Mouse (Mus musculus) CH12.LX (cell line): ENCODE data around the gene Abracl. TPM values are rescaled to one million over a fixed set of nuclear protein-coding genes. Genes with fewer than 3 reads are reported as not detected.

Experiments used
- DNase-seq: peaks from one replicate; pipeline ENCODE4 v3.0.0-alpha.2; 2013; ENCODE audit errors: extremely low read depth
- H3K27ac ChIP-seq: 2 replicates; pipeline ENCODE4 v1.5.1; 2012; ENCODE audit warnings: low read depth, mild to moderate bottlenecking, control low read depth, moderate library complexity; ENCODE audit not compliant: insufficient read depth
- H3K27me3 ChIP-seq: replicated peaks from 2 replicates; pipeline ENCODE3; 2012; ENCODE audit warnings: inconsistent platforms
- H3K36me3 ChIP-seq, 2 experiments: replicated peaks in 1 of 2; 2 replicates each; pipeline versions ENCODE3 to v1.6.1; 2012; ENCODE audit warnings: inconsistent platforms in 1 of 2, low read length in 1 of 2, mild to moderate bottlenecking in 1 of 2, mixed read lengths in 1 of 2, moderate library complexity in 1 of 2; ENCODE audit not compliant: control insufficient read depth in 1 of 2, insufficient read depth in 1 of 2
- H3K4me1 ChIP-seq, 2 experiments: 2 replicates each; pipeline ENCODE4 v1.6.1; 2012; ENCODE audit warnings: inconsistent platforms in 1 of 2, moderate library complexity in 1 of 2; ENCODE audit not compliant: insufficient read depth in 2 of 2, control insufficient read depth in 1 of 2
- H3K4me2 ChIP-seq: 2 replicates; pipeline ENCODE4 v1.6.1; 2012; ENCODE audit warnings: low read depth, mild to moderate bottlenecking, control low read depth; ENCODE audit not compliant: poor library complexity, insufficient read depth, severe bottlenecking
- H3K4me3 ChIP-seq, 3 experiments: fragments of 150-350 bp in 1 of 3; sonication (generic) in 1 of 3; replicated peaks in 1 of 3; 2 replicates each; pipeline versions ENCODE3 to v1.5.1; 2011 to 2012; ENCODE audit warnings: low read depth in 2 of 3, low read length in 2 of 3, mild to moderate bottlenecking in 2 of 3, moderate library complexity in 2 of 3, control low read depth in 1 of 3, improper control_type of control experiment in 1 of 3, inconsistent platforms in 1 of 3, mixed read lengths in 1 of 3; ENCODE audit not compliant: poor library complexity in 1 of 3
- H3K79me2 ChIP-seq: replicated peaks from 2 replicates; pipeline ENCODE4 v1.6.1; 2012; ENCODE audit warnings: mild to moderate bottlenecking, moderate library complexity; ENCODE audit not compliant: control insufficient read depth, poor library complexity, insufficient read depth, severe bottlenecking; ENCODE audit errors: extremely low read depth
- H3K9ac ChIP-seq: 2 replicates; pipeline ENCODE4 v1.6.1; 2012; ENCODE audit warnings: low read depth, mild to moderate bottlenecking, control low read depth, moderate library complexity; ENCODE audit not compliant: insufficient read depth
- H3K9me3 ChIP-seq: replicated peaks from 2 replicates; pipeline ENCODE3; 2012; ENCODE audit warnings: low read length, inconsistent platforms, mixed read lengths
- CHD1 ChIP-seq: IDR thresholded peaks from 2 replicates; pipeline ENCODE4 v1.6.1; 2012; ENCODE audit warnings: low read depth, low read length, improper control_type of control experiment, inconsistent platforms
- CTCF ChIP-seq, 2 experiments: IDR thresholded peaks in 1 of 2; conservative IDR thresholded peaks in 1 of 2; 2 replicates each; pipeline ENCODE4 v1.5.1; 2011 to 2012; ENCODE audit warnings: low read depth in 2 of 2, low read length in 2 of 2, improper control_type of control experiment in 1 of 2, inconsistent platforms in 1 of 2, mild to moderate bottlenecking in 1 of 2, moderate library complexity in 1 of 2
- EP300 ChIP-seq: IDR thresholded peaks from 2 replicates; pipeline ENCODE4 v1.6.1; 2011; ENCODE audit warnings: low read length, improper control_type of control experiment
- HCFC1 ChIP-seq: IDR thresholded peaks from 2 replicates; pipeline ENCODE4 v1.6.1; 2012; ENCODE audit warnings: low read depth, mild to moderate bottlenecking, inconsistent platforms, low read length, improper control_type of control experiment
- IRF4 ChIP-seq: IDR thresholded peaks from 2 replicates; pipeline ENCODE4 v1.6.1; 2014; ENCODE audit warnings: low read depth, mild to moderate bottlenecking, inconsistent platforms, low read length, improper control_type of control experiment
- JUN ChIP-seq: IDR thresholded peaks from 2 replicates; pipeline ENCODE4 v1.6.1; 2011; ENCODE audit warnings: low read depth, mild to moderate bottlenecking, low read length, improper control_type of control experiment, moderate library complexity; ENCODE audit not compliant: insufficient read depth
- MAX ChIP-seq: IDR thresholded peaks from 2 replicates; pipeline ENCODE4 v1.6.1; 2011; ENCODE audit warnings: low read length, improper control_type of control experiment
- MEF2A ChIP-seq: IDR thresholded peaks from 2 replicates; pipeline ENCODE4 v1.6.1; 2014; ENCODE audit warnings: low read depth, mild to moderate bottlenecking, inconsistent platforms, low read length, improper control_type of control experiment, borderline replicate concordance
- MXI1 ChIP-seq: IDR thresholded peaks from 2 replicates; pipeline ENCODE4 v1.6.1; 2011; ENCODE audit warnings: mild to moderate bottlenecking, low read depth, low read length, improper control_type of control experiment
- MYC ChIP-seq: IDR thresholded peaks from 2 replicates; pipeline ENCODE4 v1.6.1; 2011; ENCODE audit warnings: low read depth, mild to moderate bottlenecking, improper control_type of control experiment, low read length
- NRF1 ChIP-seq: IDR thresholded peaks from 2 replicates; pipeline ENCODE4 v1.6.1; 2014; ENCODE audit warnings: low read depth, mild to moderate bottlenecking, inconsistent platforms, low read length, improper control_type of control experiment, moderate library complexity
- PAX5 ChIP-seq: IDR thresholded peaks from 2 replicates; pipeline ENCODE4 v1.6.1; 2012; ENCODE audit warnings: low read length, inconsistent platforms, mixed read lengths
- POLR2A ChIP-seq: IDR thresholded peaks from 2 replicates; pipeline ENCODE4 v1.6.1; 2011; ENCODE audit warnings: low read depth, mild to moderate bottlenecking, improper control_type of control experiment, low read length
- SMC3 ChIP-seq: IDR thresholded peaks from 2 replicates; pipeline ENCODE4 v1.6.1; 2011; ENCODE audit warnings: low read depth, low read length, improper control_type of control experiment
- TBP ChIP-seq: conservative IDR thresholded peaks from 2 replicates; pipeline ENCODE4 v1.6.1; 2011; ENCODE audit warnings: low read depth, low read length, improper control_type of control experiment
- UBTF ChIP-seq: IDR thresholded peaks from 2 replicates; pipeline ENCODE4 v1.6.1; 2012; ENCODE audit warnings: low read depth, mild to moderate bottlenecking, inconsistent platforms, low read length, improper control_type of control experiment, moderate library complexity
- USF2 ChIP-seq: conservative IDR thresholded peaks from 2 replicates; pipeline ENCODE4 v1.6.1; 2011; ENCODE audit warnings: low read depth, low read length, improper control_type of control experiment
- ZNF384 ChIP-seq: IDR thresholded peaks from 2 replicates; pipeline ENCODE4 v1.6.1; 2012; ENCODE audit warnings: low read depth, low read length, improper control_type of control experiment, inconsistent platforms
- dilution Hi-C: fragments of 300-500 bp; cut with MboI; formaldehyde crosslinking; loops from 2 replicates; pipeline ENCODE4 v1.14.3; 2020; ENCODE audit warnings: low sequenced_read_pairs; ENCODE audit not compliant: extremely low pct_unique_long_range_greater_than_20kb, extremely low pct_ligation_motif_present
- in situ Hi-C: fragments of 300-500 bp; cut with MboI; formaldehyde crosslinking; loops from 3 replicates; pipeline ENCODE4 v1.14.3; 2019; ENCODE audit warnings: low sequenced_read_pairs, low pct_ligation_motif_present, low pct_unique_long_range_greater_than_20kb, mixed read lengths
- polyA plus RNA-seq: library from polyadenylated mRNA; unstranded; fragments of >175 nt; gene quantifications from 2 replicates; pipeline ENCODE4 v1.2.1, GENCODE M21; 2012; ENCODE audit warnings: low read depth; ENCODE audit not compliant: insufficient read length
- total RNA-seq, 2 experiments: library from RNA; depleted of rRNA; stranded (reverse); fragments of 300-350 nt in 1 of 2; fragments of >200 nt in 1 of 2; gene quantifications; 2 replicates each; pipeline ENCODE4 v1.2.3; 2012 to 2014

The Abracl gene
- total and polyA plus RNA-seq, 3 experiments = 86.1 to 226 (median 166) TPM

GRCm38 (mm10) chr10:18006756-18007155, 16.3 kb downstream of the Abracl start:
- TF ChIP-seq UBTF (no peak), CTCF (conservative IDR thresholded peaks at IDR 0.05 in 1 of 2, IDR thresholded peaks at IDR 0.05 in 1 of 2; ENCODE audit: low read depth in 2 of 2, low read length in 2 of 2) (no peak), MAX (no peak), POLR2A (no peak), MYC (no peak), PAX5 (no peak), JUN (no peak), ZNF384 (no peak), MEF2A (no peak), EP300 (no peak), MXI1 (no peak), USF2 (no peak), NRF1 (no peak), SMC3 (no peak), TBP (no peak), CHD1 (no peak), HCFC1 (no peak)
- no peaks in the 10 kb centered on the region for H3K27me3 ChIP-seq
- H3K9ac ChIP-seq = no peak overlapping the region
- dilution Hi-C loops = no loop called here
- in situ Hi-C loops = no loop called here
- no peak overlapping the region for H3K27ac ChIP-seq
- peaks cover 2 to 12% of the 10 kb centered on the region in 2 experiments; a peak in 2 of 4 replicates for H3K4me1 ChIP-seq
- H3K4me3 ChIP-seq = no peak overlapping the region
- no peak for DNase-seq
- H3K4me2 ChIP-seq = no peak overlapping the region
- peaks cover 6 to 14% of the 10 kb centered on the region in 2 experiments for H3K36me3 ChIP-seq
- no peaks in the 10 kb centered on the region for H3K9me3 ChIP-seq
- H3K79me2 ChIP-seq = no peaks in the 10 kb centered on the region

GRCm38 (mm10) chr10:18005136-18005955, 17.7 kb downstream of the Abracl start:
- H3K9me3 ChIP-seq = no peaks in the 10 kb centered on the region
- in situ Hi-C loops = no loop called here
- no peak overlapping the region for H3K9ac ChIP-seq
- H3K4me3 ChIP-seq = no peak overlapping the region
- H3K27me3 ChIP-seq = no peaks in the 10 kb centered on the region
- no peaks in the 10 kb centered on the region for H3K79me2 ChIP-seq
- H3K4me1 ChIP-seq = peaks cover 2 to 12% of the 10 kb centered on the region in 2 experiments; a peak in 2 of 4 replicates
- no peak for DNase-seq
- TF ChIP-seq SMC3 (no peak), IRF4 (peak; percentile 56; the same call in 1 of the 2 replicates)
- TF ChIP-seq, all 38 proteins: peak for 1
- H3K27ac ChIP-seq = no peak overlapping the region
- peak overlapping the region; percentile 4 for H3K4me2 ChIP-seq
- dilution Hi-C loops = no loop called here
- peaks cover 2 to 7% of the 10 kb centered on the region in 2 experiments for H3K36me3 ChIP-seq
